Mouse (Mus musculus) hindbrain, embryonic 11.5 days (tissue): ENCODE measurements around the gene Npepl1. TPM values are rescaled to one million over a fixed set of nuclear protein-coding genes. Genes with fewer than 3 reads are reported as not detected.

ENCODE experiments used
- ATAC-seq: fragments of 200-750 bp; cut with Nextera tagmentation; 2 replicates; pipeline ENCODE4 v1.8.0; 2017; ENCODE audit warnings: mild to moderate bottlenecking, moderate TSS enrichment, moderate library complexity; ENCODE audit not compliant: low FRiP score
- DNase-seq: peaks from one replicate; pipeline ENCODE4 v3.0.0-alpha.2; 2015; ENCODE audit warnings: low spot score
- H3K27ac ChIP-seq: fragments of 300-500 bp; sonication (generic); 2 replicates; pipeline ENCODE4 v1.5.1; 2014; ENCODE audit warnings: mild to moderate bottlenecking, low read depth, low read length
- H3K27me3 ChIP-seq: fragments of 300-500 bp; sonication (generic); 2 replicates; pipeline ENCODE4 v1.6.1; 2014; ENCODE audit warnings: mild to moderate bottlenecking, low read length, moderate library complexity, mixed read lengths; ENCODE audit not compliant: control insufficient read depth, insufficient read depth
- H3K36me3 ChIP-seq: fragments of 300-500 bp; sonication (generic); 2 replicates; pipeline ENCODE4 v1.6.1; 2014; ENCODE audit warnings: mild to moderate bottlenecking, low read length, moderate library complexity, mixed read lengths; ENCODE audit not compliant: control insufficient read depth, insufficient read depth
- H3K4me1 ChIP-seq: fragments of 300-500 bp; sonication (generic); replicated peaks from 2 replicates; pipeline ENCODE4 v1.6.1; 2014; ENCODE audit warnings: low read length, mixed read lengths; ENCODE audit not compliant: control insufficient read depth, insufficient read depth
- H3K4me2 ChIP-seq: fragments of 300-500 bp; sonication (generic); replicated peaks from 2 replicates; pipeline ENCODE4 v1.6.1; 2014; ENCODE audit warnings: mild to moderate bottlenecking, low read depth, low read length
- H3K4me3 ChIP-seq: fragments of 300-500 bp; sonication (generic); 2 replicates; pipeline ENCODE4 v1.5.1; 2014; ENCODE audit warnings: low read depth, low read length
- H3K9ac ChIP-seq: fragments of 300-500 bp; sonication (generic); 2 replicates; pipeline ENCODE4 v1.6.1; 2014; ENCODE audit warnings: low read depth, low read length
- H3K9me3 ChIP-seq: fragments of 300-500 bp; sonication (generic); 2 replicates; pipeline ENCODE4 v1.6.1; 2016; ENCODE audit warnings: low read length; ENCODE audit not compliant: control insufficient read depth
- WGBS: fragments of 180-500 bp; shearing (Covaris S2); extraction: QIAGEN DNeasy Blood & Tissue Kit; methylation state at CpG from one replicate; pipeline ENCODE4 v1.1.7; 2014; 5-methylcytosine and 5-hydroxymethylcytosine counted together
- polyA plus RNA-seq: library from polyadenylated mRNA; unstranded; fragments of >200 nt; fragmentation: Nextera tagmentation; extraction: Ambion mirVana; gene quantifications from 2 replicates; pipeline ENCODE4 v1.2.1, GENCODE M21; 2014

Gene Npepl1
- polyA plus RNA-seq, 1 experiment from 2014 or later: 24.6 TPM

DNA sequence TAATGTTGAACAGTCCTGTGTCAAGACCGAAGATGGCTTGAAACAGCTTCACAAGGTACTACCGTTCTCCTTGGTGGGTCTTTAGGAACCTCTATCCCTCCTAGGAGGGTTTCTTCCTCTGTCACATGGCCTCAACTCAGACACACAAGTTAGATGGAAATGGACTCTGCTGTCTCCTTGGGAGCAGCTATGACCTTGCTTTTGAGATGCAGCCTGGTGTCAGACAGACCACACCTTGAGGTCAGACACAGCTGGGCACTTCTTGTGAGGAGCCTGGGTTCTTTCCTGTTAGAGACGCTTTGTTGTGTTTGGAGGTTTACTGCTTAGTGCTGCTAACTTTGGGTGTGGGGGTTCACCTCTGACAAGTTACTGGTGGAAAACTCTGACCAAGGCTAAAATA, 15.1 kb upstream of the Npepl1 start:
- peaks cover 2% of the 10 kb centered on the region; the same call in 1 of the 2 replicates for H3K36me3 ChIP-seq
- no peak overlapping the region for H3K4me2 ChIP-seq
- no peak overlapping the region for H3K9ac ChIP-seq
- no peak overlapping the region for H3K4me3 ChIP-seq
- no peaks in the 10 kb centered on the region for H3K4me1 ChIP-seq
- H3K9me3 ChIP-seq: no peaks in the 10 kb centered on the region
- no peak for DNase-seq
- WGBS: 94% methylated on average over 3 of the region's 3 CpGs
- no peak overlapping the region for H3K27ac ChIP-seq
- no peaks in the 10 kb centered on the region for H3K27me3 ChIP-seq
- no peak for ATAC-seq

DNA sequence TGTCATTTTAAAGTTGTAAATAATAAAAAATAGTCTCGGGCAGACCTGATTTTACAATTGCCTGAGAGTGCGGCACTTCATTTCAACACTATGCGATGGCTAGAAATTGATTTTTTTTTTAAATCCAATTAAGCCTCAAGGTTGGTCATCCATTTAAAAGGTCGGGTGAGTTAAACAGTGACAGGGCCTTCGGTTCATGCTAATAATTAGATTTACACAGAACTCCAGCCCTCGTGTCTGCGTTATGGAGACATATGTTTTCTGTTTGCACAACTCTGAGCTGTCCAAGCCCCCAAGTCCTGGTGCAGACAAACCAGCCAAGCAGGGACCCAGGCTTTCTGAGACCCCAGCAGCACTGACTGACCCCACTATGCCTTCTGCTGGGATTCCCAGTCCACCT, 7.8 kb upstream of the Npepl1 start:
- no peaks in the 10 kb centered on the region for H3K9me3 ChIP-seq
- H3K4me1 ChIP-seq: no peaks in the 10 kb centered on the region
- WGBS: 78% methylated on average over 7 of the region's 7 CpGs
- no peak overlapping the region for H3K9ac ChIP-seq
- H3K4me3 ChIP-seq: no peak overlapping the region
- H3K36me3 ChIP-seq: 0 out of 2 replicates have a peak, but pooled peaks cover 2% of the 10 kb centered on the region
- ATAC-seq (no peak), DNase-seq (no peak)
- no peak overlapping the region for H3K4me2 ChIP-seq
- H3K27me3 ChIP-seq: no peaks in the 10 kb centered on the region
- H3K27ac ChIP-seq: no peak overlapping the region

DNA sequence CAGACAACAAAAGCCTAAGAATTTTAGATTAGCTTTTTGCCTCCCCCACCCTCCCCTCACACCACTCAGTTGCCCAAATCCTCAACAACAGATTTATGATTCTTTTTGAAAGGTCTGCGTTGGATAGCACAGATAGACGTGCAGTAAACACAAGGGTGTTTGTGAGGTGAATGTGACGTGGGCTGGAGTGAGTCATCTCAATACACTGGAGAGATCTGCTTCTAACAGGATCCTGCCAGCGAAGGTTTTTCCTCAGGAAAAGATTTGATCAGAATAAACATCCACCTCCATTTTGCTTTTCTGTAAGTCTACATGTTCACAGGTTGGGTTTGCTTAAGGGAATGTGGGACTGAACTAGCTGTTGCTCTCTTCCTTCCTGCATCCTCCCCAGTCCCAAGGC, 6.6 kb upstream of the Npepl1 start:
- ATAC-seq (no peak), DNase-seq (no peak)
- Histone ChIP-seq H3K4me3 (no peak overlapping the region), H3K36me3 (0 out of 2 replicates have a peak, but pooled peaks cover 2% of the 10 kb centered on the region), H3K27ac (no peak overlapping the region), H3K9ac (no peak overlapping the region), H3K9me3 (no peaks in the 10 kb centered on the region), H3K27me3 (no peaks in the 10 kb centered on the region), H3K4me1 (no peaks in the 10 kb centered on the region), H3K4me2 (no peak overlapping the region)
- 89% methylated on average over 4 of the region's 4 CpGs for WGBS

DNA sequence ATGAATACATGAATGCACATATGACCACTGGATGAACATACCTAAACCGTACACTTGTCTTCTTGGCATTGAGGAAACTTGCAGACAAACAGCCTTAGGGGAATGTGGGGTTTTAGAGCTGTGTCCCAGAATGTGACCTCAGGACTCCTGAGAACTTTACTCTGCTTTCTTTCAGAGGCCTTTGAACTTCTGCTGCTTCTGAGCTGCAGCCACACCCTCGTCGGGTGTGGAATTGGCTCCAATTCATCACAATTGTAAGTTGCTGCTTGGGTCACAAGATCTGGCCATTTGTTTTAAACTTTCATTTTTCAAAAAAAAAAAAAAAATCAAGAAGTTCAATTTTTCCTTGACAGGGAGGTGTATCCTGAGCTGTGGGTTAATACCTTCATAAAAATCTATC, 2.8 kb upstream of the Npepl1 start:
- H3K4me2 ChIP-seq: no peak overlapping the region
- 85% methylated on average over 3 of the region's 3 CpGs for WGBS
- no peaks in the 10 kb centered on the region for H3K27me3 ChIP-seq
- peaks cover 3% of the 10 kb centered on the region; the same call in 1 of the 2 replicates for H3K4me1 ChIP-seq
- H3K4me3 ChIP-seq: no peak overlapping the region
- H3K9ac ChIP-seq: no peak overlapping the region
- no peak overlapping the region for H3K27ac ChIP-seq
- DNase-seq: no peak
- no peak for ATAC-seq
- H3K9me3 ChIP-seq: no peaks in the 10 kb centered on the region
- no peaks in the 10 kb centered on the region for H3K36me3 ChIP-seq

DNA sequence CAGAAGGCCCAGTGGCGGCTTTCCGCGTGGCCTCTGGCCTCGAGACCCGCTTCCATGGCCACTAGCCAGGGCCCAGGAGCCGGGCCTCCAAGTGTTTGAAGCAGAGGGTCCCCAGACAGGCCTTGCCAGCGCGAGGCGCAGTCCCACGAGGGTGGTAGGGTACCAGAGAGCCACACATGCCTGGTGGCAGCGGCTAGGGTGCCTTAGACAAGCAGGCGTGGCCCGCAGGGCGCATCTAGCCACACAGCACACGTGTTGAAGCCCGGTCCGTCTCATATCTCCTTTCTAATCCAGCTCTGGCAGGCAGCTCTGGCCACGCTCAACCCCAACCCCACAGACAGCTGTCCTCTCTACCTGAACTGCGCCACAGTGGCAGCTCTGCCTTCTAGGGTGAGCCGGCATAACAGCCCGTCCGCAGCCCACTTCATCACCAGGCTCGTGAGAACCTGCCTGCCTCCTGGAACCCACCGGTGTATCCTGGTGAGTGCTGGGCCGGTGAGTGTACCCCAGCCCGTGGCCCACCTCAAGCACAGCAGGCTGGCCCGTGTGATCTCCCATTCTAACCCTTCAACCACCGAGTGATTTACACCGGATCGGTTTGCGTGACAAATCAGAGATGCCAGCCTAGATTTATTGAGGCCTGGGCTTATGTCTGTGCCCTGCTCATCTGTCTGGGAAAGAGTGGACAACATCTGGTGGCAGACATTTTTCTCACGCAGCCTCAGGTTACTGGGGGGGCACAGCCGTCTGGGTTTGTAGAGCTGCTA, 817 bp downstream of the Npepl1 start:
- no peaks in the 10 kb centered on the region for H3K27me3 ChIP-seq
- peak overlapping the region; percentile 91 for H3K9ac ChIP-seq
- ATAC-seq: peak; percentile 48
- peak overlapping the region; percentile 40 for H3K4me3 ChIP-seq
- H3K27ac ChIP-seq: peak overlapping the region; percentile 70
- H3K4me1 ChIP-seq: peaks cover 3% of the 10 kb centered on the region; the same call in 1 of the 2 replicates
- 47% methylated on average over 33 of the region's 33 CpGs for WGBS
- DNase-seq: no peak
- no peaks in the 10 kb centered on the region for H3K36me3 ChIP-seq
- H3K9me3 ChIP-seq: no peaks in the 10 kb centered on the region
- peak overlapping the region; percentile 80 for H3K4me2 ChIP-seq

DNA sequence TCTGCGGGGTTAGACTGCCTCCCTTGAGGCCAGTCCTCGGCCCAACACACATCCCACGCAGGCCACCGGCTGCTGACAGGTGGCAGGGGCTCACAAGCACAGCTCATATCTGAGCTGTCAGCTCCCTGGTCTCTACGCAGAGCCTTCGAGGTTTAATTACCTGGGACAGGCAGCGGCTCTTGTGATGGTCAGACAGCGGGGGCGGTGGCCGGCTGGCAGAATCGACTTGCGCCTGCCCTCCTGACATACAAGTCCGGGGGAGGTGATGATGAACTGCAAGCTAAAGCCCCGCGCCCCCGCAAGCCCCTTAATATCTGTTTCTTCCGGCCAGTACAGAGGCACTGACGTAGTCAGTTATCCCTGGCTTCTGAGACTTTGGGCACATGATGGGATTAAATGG, 2.8 kb downstream of the Npepl1 start:
- Histone ChIP-seq H3K4me2 (no peak overlapping the region), H3K27me3 (no peaks in the 10 kb centered on the region), H3K27ac (no peak overlapping the region), H3K9ac (no peak overlapping the region), H3K4me3 (no peak overlapping the region), H3K9me3 (no peaks in the 10 kb centered on the region), H3K4me1 (peaks cover 6% of the 10 kb centered on the region; the same call in 1 of the 2 replicates), H3K36me3 (no peaks in the 10 kb centered on the region)
- DNase-seq: no peak
- WGBS: 84% methylated on average over 18 of the region's 18 CpGs
- ATAC-seq: no peak

DNA sequence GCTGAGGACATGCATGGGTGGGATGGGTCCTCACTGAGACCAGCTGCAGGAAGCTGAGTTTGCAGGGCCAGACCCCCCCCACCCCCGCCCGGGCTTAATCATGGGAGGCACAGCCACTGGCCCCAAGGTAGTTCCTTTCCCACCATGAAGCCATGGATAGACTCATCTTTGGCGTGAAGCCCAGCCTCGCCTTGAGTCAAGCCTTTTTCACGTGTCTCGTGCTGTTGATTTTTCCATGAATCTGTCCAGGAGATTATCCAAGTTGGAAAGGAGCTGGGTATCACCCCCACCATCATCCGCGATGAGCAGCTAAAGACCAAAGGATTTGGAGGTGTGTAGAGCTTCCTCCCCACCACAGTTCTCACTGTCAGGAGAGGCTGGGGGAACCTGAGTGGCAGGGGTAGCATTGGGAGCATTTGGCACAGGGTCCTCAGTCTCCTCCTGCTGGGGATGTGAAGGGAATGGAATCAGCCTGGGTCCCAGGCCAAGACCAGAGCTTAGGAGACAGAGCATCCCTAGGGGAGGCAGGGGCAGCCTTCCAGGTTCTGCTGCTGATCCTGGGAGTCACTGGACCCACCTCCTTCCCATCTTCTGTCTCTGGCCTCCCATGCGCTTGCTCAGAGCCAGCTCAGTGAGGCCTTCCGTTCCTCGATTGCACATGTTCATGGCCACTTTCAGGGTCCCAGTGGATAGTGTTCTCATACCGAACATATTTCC, 4.2 kb downstream of the Npepl1 start:
- no peak overlapping the region for H3K27ac ChIP-seq
- 96% methylated on average over 12 of the region's 12 CpGs for WGBS
- H3K9ac ChIP-seq: no peak overlapping the region
- H3K4me3 ChIP-seq: no peak overlapping the region
- H3K36me3 ChIP-seq: no peaks in the 10 kb centered on the region
- H3K27me3 ChIP-seq: no peaks in the 10 kb centered on the region
- peaks cover 6% of the 10 kb centered on the region; the same call in 1 of the 2 replicates for H3K4me1 ChIP-seq
- no peaks in the 10 kb centered on the region for H3K9me3 ChIP-seq
- H3K4me2 ChIP-seq: no peak overlapping the region
- ATAC-seq (no peak), DNase-seq (no peak)

DNA sequence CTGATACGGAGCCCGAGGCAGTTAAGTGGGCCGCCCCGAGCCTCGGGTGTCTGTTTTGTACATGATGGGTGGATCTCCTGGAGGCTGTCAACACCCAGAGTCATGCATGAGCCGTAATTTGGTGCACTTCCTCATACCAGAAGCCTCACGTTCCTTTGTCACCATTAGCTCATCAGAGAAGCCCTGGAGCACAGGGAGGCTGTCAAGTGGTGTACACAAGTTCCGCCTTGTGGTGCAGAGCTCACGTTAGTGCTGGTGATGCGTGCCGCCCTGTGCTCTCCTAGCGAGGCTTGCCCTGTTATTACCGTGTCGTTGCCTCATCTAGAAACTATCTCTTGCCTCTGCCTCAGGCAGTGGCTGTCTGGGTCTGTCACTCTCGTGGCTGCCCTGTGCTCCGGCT, 6.8 kb downstream of the Npepl1 start:
- Histone ChIP-seq H3K36me3 (no peaks in the 10 kb centered on the region), H3K9me3 (no peaks in the 10 kb centered on the region), H3K27me3 (no peaks in the 10 kb centered on the region), H3K9ac (0 out of 2 replicates have a peak overlapping the region, but pooled peaks have one; percentile 11), H3K27ac (0 out of 2 replicates have a peak overlapping the region, but pooled peaks have one; percentile 30), H3K4me1 (0 out of 2 replicates have a peak, but pooled peaks cover 2% of the 10 kb centered on the region), H3K4me3 (no peak overlapping the region), H3K4me2 (no peak overlapping the region)
- DNase-seq (no peak), ATAC-seq (peak; percentile 62; the same call in 1 of the 2 replicates)
- WGBS: 56% methylated on average over 16 of the region's 16 CpGs
